Mouse (Mus musculus) left cerebral cortex, adult 2 months (tissue): Measurements from ENCODE around the gene A930009A15Rik. TPM values are rescaled to one million over a fixed set of nuclear protein-coding genes. Genes with fewer than 3 reads are reported as not detected.

Source experiments
- DNase-seq, 2 experiments: peaks; one replicate each; pipeline ENCODE4 v3.0.0; 2021 to 2022; ENCODE audit warnings: low spot score in 2 of 2, mixed read lengths in 1 of 2; ENCODE audit errors: extremely low spot score in 1 of 2
- H3K27ac ChIP-seq: fragments of 200-600 bp; 2 replicates; pipeline ENCODE4 v1.8.1; 2022
- H3K4me3 ChIP-seq: fragments of 200-600 bp; 2 replicates; pipeline ENCODE4 v1.8.1; 2022
- CTCF ChIP-seq: fragments of 200-600 bp; IDR thresholded peaks from 2 replicates; pipeline ENCODE4 v1.8.1; 2022; ENCODE audit warnings: antibody characterized with exemption, mild to moderate bottlenecking, moderate library complexity
- intact Hi-C: fragments of 180-260 bp; cut with DNase I; formaldehyde crosslinking; loops from one replicate; pipeline ENCODE4 v1.15.1; 2025
- total RNA-seq, 2 experiments: library from RNA; stranded (reverse); gene quantifications; 2 replicates each; pipeline ENCODE4 v1.2.3; 2021

Gene A930009A15Rik
- total RNA-seq, 2 experiments from 2014 or later: 0.70 TPM; not detected in 1

DNA sequence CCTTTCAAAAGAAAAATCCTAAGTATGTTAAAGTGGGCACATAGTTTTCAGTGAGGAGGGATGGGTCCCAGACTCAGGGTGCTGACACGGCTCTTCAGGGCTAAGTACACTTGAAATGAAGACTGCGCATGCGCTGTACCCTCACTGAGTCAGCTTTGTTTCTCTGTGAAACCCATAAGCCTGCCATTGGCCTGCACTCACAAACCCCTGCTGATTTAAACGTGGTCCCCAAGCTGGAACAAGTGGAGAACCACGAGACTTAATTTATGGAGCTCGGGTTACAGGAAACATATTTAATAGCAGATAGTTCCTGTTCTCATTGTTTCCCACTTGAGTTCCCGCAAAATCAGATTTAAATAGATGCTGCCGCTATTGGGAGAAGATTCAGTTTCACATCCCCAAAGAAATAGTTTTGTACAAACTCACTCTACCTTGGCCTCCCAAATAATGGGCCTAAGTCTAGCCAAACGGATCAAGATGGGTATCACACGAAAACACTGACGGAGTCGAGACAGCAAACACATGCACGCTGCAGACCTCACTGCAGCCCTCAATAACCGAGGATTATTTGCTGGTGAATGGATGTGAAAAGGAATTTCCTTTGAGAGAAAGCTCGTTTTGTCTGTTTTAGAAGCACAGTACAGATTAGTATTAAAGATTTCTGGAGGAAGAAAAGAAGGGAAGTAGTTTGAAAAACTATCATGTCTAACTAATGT is 54.3 kb downstream of the A930009A15Rik start:
- no peak for TF ChIP-seq CTCF
- Histone ChIP-seq H3K27ac (no peak overlapping the region), H3K4me3 (peak overlapping the region; percentile 18)
- peak; percentile 14 to 22 for DNase-seq
- intact Hi-C loops: no loop called here

DNA sequence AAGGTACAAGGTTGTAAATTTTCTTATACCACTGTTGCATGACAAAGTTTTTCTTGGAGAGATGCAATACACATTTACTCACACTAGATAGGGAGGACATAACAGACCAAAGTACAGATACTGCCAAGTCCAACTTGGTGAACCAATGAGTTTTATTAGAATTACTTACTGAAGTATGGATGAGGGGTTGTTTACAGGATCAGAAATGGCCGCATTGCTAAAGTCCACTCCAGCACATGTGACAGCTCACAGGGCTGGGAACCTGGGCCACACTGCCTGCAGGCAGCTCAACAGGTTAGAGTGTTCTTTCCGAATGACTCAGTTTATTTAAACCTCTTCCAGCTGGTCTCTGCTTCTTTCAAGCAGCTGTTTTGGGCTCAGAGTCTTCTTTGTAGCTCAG is 55.2 kb downstream of the A930009A15Rik start:
- intact Hi-C loops: no loop called here
- TF ChIP-seq CTCF: no peak
- DNase-seq: no peak
- Histone ChIP-seq H3K27ac (no peak overlapping the region), H3K4me3 (no peak overlapping the region)

DNA sequence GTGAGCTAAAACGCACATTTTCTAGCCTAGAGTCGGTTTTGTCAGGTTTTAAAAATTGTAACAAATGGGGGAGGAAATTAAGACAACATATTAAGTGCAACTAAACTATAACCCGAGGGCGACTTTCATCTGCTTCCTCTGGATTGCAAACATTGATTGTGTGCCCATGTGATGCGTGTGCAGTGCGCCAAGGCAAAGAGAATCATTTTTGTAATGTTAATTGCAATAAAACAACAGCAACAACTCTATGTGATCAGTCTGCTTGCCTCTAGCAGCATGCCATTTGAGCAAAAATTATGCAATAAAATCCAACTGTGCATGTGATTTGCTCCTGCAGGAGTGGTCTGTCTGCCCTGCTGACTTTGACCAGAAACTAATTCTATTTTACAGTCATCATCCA is 56.9 kb downstream of the A930009A15Rik start:
- no peak overlapping the region for H3K4me3 ChIP-seq
- TF ChIP-seq CTCF: no peak
- no peak for DNase-seq
- intact Hi-C loops: no loop called here
- H3K27ac ChIP-seq: no peak overlapping the region

Other genes starting within 250 kb of the A930009A15Rik start
- 10 to 100 TPM; 38.3 to 40.2 TPM for gene Tmem19, start 207.5 kb upstream of the A930009A15Rik start, total RNA-seq
- 10 to 100 TPM; 13.0 to 14.5 TPM for gene Thap2, start 185.5 kb upstream of the A930009A15Rik start, total RNA-seq
- gene Zfc3h1, start 185.0 kb upstream of the A930009A15Rik start, total RNA-seq: 10 to 100 TPM; 54.6 to 61.2 TPM
- 1 to 10 TPM; 3.2 to 6.2 TPM for gene Lgr5, start 17.8 kb downstream of the A930009A15Rik start, total RNA-seq
- gene Tspan8, start 246.8 kb downstream of the A930009A15Rik start, total RNA-seq: 1 to 10 TPM in 1 of 2 experiments, under 1 TPM in 1; 0.56 to 1.7 TPM